Mouse (Mus musculus) heart, embryonic 10.5 days (tissue): Measurements from ENCODE around the gene Foxp4. TPM values are rescaled to one million over a fixed set of nuclear protein-coding genes. Genes with fewer than 3 reads are reported as not detected.

Experiments
- DNase-seq: peaks from one replicate; pipeline ENCODE4 v3.0.0-alpha.2; 2017; ENCODE audit warnings: low spot score
- H3K27ac ChIP-seq: fragments of 300-500 bp; sonication (generic); 2 replicates; pipeline ENCODE4 v1.5.1; 2016; ENCODE audit warnings: mild to moderate bottlenecking
- H3K27me3 ChIP-seq: fragments of 300-500 bp; sonication (generic); 2 replicates; pipeline ENCODE4 v1.6.1; 2016; ENCODE audit warnings: mild to moderate bottlenecking; ENCODE audit not compliant: poor library complexity, insufficient read depth, severe bottlenecking
- H3K36me3 ChIP-seq: fragments of 300-500 bp; sonication (generic); 2 replicates; pipeline ENCODE4 v1.6.1; 2016; ENCODE audit warnings: mild to moderate bottlenecking, moderate library complexity
- H3K4me1 ChIP-seq: fragments of 300-500 bp; sonication (generic); 2 replicates; pipeline ENCODE4 v1.6.1; 2016; ENCODE audit warnings: mild to moderate bottlenecking
- H3K4me3 ChIP-seq: fragments of 300-500 bp; sonication (generic); 2 replicates; pipeline ENCODE4 v1.5.1; 2016; ENCODE audit warnings: mild to moderate bottlenecking, moderate library complexity
- H3K9me3 ChIP-seq: fragments of 300-500 bp; sonication (generic); 2 replicates; pipeline ENCODE4 v1.6.1; 2016; ENCODE audit warnings: mild to moderate bottlenecking, moderate library complexity
- WGBS: fragments of 180-500 bp; shearing (Covaris S2); methylation state at CpG from one replicate; pipeline ENCODE4 v1.1.7; 2016; 5-methylcytosine and 5-hydroxymethylcytosine counted together
- polyA plus RNA-seq: library from polyadenylated mRNA; unstranded; fragments of >200 nt; fragmentation: Nextera tagmentation; extraction: Ambion mirVana; gene quantifications from 2 replicates; pipeline ENCODE4 v1.2.1, GENCODE M21; 2016

Gene Foxp4
- polyA plus RNA-seq, 1 experiment from 2014 or later: 27.3 TPM

DNA sequence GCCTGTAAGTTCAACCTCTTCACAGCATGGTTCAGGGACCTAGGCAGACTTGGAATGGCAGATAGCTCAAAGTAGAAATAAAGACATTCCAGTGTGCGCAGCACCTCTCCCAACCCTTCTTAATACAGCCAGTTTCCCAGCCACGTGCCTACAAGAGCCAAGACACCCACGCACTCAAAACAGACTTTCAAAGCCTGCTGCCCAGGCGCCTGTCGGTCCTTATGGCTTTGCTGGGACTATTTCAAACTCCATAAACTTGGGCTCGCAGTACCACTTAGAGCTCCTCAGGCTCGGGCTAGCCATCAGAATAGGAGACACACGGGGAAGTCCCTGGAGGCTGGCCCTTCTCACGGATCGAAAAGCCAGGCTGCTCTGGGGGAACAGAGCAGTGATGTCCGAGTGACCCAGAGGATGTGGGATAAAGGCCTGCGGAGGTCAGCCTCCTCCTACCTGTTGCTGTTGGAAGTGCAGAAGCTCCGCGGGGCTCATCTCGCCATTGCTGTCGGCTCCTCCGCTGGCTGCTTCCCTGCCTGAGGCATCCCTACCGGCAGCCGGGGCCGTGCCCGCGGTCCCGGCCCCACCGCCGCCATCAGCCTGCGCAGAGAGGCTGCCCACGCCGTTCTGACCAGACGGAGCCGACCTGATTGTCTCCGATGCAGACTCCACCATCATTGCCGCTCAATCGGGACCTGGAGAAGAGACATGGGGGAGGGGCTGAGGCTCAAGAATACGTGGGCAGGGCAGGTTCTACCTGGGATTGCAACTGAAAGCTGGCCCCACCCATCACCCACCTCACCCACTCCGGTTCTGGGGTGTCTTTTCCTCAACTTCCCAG lies 20.4 kb downstream of the Foxp4 start:
- Histone ChIP-seq H3K27me3 (no peaks in the 10 kb centered on the region), H3K36me3 (peaks cover 47% of the 10 kb centered on the region)

DNA sequence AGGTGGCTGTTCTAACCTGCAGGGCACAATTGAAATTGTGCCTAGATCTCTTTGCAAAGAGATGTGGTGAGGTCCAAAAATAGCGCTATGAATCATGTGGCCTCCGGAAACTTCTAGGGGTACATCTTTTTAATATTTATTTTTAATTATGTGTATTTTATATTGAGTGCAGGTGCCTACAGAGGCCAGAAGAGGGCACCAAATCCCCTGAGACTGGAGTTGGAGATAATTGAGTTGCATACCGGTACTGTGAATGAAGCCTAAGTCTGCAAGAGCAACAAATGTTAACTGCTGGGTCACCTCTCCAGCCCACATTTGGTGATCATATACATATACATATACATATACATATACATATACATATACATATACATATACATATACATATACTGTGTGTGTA lies 22.7 kb downstream of the Foxp4 start:
- no peaks in the 10 kb centered on the region for H3K27me3 ChIP-seq
- no peak overlapping the region for H3K4me3 ChIP-seq
- H3K27ac ChIP-seq: no peak overlapping the region
- DNase-seq: no peak
- H3K36me3 ChIP-seq: peaks cover 51% of the 10 kb centered on the region
- H3K9me3 ChIP-seq: no peaks in the 10 kb centered on the region
- 78% methylated on average over 3 of the region's 3 CpGs for WGBS
- peaks cover 53% of the 10 kb centered on the region for H3K4me1 ChIP-seq

More for the DNA sequence above, 20.4 kb downstream of the Foxp4 start:
- 42% methylated on average over 35 of the region's 35 CpGs for WGBS
- H3K4me3 ChIP-seq: peak overlapping the region; percentile 18; the same call in 1 of the 2 replicates
- peaks cover 57% of the 10 kb centered on the region for H3K4me1 ChIP-seq
- H3K9me3 ChIP-seq: no peaks in the 10 kb centered on the region
- peak overlapping the region; percentile 47; the same call in 1 of the 2 replicates for H3K27ac ChIP-seq
- DNase-seq: no peak

DNA sequence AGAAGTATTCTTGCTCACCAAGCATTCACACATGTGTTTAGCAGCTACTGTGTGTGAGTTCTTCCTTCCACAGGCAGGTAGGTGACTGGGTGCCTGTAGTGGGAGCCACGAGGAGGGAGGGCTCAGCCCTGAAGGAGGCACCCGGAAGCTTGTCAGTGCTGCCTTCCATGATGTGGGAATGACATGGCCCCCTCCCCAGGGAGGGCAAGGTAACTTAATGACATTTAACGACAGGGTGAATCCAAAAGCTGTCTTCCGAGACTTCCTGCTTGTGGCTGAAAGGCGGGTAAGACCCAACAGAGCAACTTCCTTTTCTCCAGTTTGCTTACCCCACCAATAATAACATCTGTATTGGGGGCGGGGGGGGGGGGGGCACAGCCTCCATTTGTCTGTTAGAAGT lies 23.7 kb downstream of the Foxp4 start:
- Histone ChIP-seq H3K4me3 (no peak overlapping the region), H3K27me3 (no peaks in the 10 kb centered on the region), H3K27ac (no peak overlapping the region), H3K36me3 (peaks cover 58% of the 10 kb centered on the region), H3K9me3 (no peaks in the 10 kb centered on the region), H3K4me1 (peaks cover 46% of the 10 kb centered on the region)
- WGBS: 68% methylated on average over 6 of the region's 6 CpGs
- DNase-seq: no peak

DNA sequence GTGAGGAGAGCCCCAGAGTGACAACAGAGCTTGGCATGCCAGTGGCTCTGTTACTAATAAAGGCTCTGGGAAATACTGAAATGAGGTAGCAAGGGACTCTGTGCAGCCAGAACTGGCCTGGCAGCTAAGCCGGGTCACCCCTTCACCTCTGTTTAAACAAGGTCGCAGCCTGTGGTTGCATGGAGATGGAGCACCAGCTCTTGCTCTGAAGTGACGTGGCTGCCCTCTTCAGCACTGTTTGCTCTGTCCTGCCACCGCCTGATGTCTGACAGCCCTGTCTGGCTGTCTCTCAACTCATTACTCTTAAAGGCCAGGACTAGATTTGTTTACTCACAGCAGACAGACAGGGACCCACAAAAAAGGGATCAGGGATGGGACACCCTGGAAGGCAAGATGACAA lies 25.3 kb downstream of the Foxp4 start:
- Histone ChIP-seq H3K36me3 (peaks cover 69% of the 10 kb centered on the region), H3K27ac (peak overlapping the region; percentile 69), H3K9me3 (no peaks in the 10 kb centered on the region), H3K4me3 (0 out of 2 replicates have a peak overlapping the region, but pooled peaks have one; percentile 19), H3K27me3 (no peaks in the 10 kb centered on the region), H3K4me1 (peaks cover 36% of the 10 kb centered on the region)
- no peak for DNase-seq
- 24% methylated on average over 4 of the region's 4 CpGs for WGBS

DNA sequence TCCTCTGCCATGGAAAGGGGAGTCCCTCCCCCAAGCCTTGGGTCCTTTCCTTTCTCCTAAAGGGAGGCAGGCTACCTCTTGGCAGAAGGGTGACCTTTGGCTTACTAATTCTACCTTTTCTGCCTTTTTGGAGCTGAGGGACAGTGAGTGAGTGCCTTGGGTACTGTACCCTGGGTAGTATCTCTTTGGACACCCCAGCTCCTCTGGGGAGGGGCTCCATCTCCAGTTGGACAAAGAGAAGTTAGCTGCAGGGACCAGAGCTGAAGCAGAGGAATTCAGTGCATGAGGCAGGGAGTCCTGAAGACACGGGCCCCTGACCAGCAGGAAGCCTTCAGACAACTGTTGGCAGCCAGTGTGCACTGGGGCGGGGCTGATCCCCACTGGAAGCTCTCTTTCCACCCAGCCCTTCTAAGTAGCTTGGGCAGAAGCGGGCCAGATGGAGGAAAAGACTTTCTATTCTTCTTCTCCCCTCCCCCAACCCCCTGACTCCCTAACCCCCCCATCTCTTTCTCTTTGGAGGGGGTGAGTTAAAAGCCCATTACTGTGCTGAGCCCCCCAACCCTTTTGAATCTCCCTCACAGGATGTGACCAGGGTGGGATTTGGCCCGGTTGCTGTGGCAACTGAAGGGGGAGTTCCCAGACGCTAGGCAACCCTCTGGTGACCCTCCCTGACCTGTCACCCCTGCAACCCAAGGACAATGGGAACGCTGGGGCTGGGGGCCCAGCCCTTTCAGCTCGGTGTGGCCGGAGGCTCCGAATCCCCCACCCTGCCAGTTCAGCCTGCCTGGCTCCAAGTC lies 26.3 kb downstream of the Foxp4 start:
- no peaks in the 10 kb centered on the region for H3K27me3 ChIP-seq
- peaks cover 69% of the 10 kb centered on the region for H3K36me3 ChIP-seq
- peak overlapping the region; percentile 19; the same call in 1 of the 2 replicates for H3K4me3 ChIP-seq
- no peaks in the 10 kb centered on the region for H3K9me3 ChIP-seq
- peak overlapping the region; percentile 69 for H3K27ac ChIP-seq
- H3K4me1 ChIP-seq: peaks cover 31% of the 10 kb centered on the region
- WGBS: 11% methylated on average over 9 of the region's 9 CpGs
- DNase-seq: no peak

DNA sequence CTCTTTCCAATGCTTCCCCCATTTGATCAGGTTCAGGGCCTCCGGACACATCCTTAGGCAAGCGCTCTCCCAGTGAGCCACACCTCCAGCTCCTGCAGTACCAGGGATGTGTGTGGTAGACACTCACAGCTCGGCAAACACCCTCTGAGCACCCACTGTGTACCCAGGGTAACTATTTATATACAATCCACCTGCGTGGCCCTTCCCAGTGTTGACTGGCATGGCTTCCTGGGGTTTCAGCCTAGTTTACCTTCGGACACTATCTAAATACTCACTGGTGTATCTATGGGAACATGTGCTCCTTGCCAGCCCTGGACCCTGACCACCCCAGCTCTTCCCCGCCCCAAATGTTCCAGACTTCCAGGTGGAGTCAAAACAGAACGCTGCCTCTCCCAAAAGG lies 34.7 kb downstream of the Foxp4 start:
- DNase-seq: no peak
- no peak overlapping the region for H3K4me3 ChIP-seq
- H3K27ac ChIP-seq: peak overlapping the region; percentile 85
- WGBS: 71% methylated on average over 7 of the region's 7 CpGs
- peaks cover 49% of the 10 kb centered on the region for H3K4me1 ChIP-seq
- H3K36me3 ChIP-seq: peaks cover 60% of the 10 kb centered on the region
- no peaks in the 10 kb centered on the region for H3K9me3 ChIP-seq
- H3K27me3 ChIP-seq: no peaks in the 10 kb centered on the region

DNA sequence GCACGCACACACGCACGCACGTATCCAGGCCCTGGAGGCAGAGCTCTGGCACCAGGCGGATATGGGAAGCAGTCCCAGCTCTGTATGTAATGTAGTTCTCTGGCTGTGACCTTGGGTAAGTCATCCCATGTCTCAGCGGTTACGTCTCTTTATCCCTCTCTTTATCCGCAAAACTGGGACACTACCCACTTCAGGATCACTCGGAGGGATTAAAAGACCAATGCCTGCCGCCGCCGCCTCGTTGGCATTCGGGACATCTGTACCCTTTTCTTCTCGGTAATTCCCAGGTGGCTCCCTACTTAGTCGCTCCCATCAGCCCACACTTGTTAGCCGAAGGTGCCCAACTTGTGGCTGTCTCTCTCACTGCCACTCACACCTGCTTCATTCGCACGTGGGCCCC lies 35.2 kb downstream of the Foxp4 start:
- DNase-seq: no peak
- H3K27me3 ChIP-seq: no peaks in the 10 kb centered on the region
- peaks cover 49% of the 10 kb centered on the region for H3K4me1 ChIP-seq
- no peaks in the 10 kb centered on the region for H3K9me3 ChIP-seq
- WGBS: 61% methylated on average over 19 of the region's 19 CpGs
- H3K27ac ChIP-seq: peak overlapping the region; percentile 85
- no peak overlapping the region for H3K4me3 ChIP-seq
- peaks cover 56% of the 10 kb centered on the region for H3K36me3 ChIP-seq

DNA sequence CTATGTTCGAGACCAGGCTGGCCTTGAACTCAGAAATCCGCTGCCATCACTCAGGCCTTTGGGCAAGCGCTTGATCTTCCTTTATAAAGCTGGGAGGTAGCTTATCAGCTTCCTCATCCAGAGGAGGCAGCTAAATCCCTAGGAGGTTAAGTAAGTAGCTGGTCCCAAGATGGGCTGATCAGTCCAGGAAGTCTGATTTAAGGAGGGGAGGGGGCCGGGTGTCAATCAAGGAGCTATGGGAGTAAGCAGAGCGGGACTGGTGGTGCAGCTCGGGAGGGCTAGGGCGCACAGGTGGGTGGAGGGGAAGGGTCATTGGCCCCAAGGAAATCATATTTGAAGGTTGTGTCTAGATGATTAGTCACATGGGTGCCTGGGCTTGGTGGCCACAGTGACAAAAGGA lies 35.8 kb downstream of the Foxp4 start:
- Histone ChIP-seq H3K4me1 (peaks cover 51% of the 10 kb centered on the region), H3K36me3 (peaks cover 56% of the 10 kb centered on the region), H3K9me3 (no peaks in the 10 kb centered on the region), H3K27me3 (no peaks in the 10 kb centered on the region), H3K27ac (peak overlapping the region; percentile 85; the same call in 1 of the 2 replicates), H3K4me3 (no peak overlapping the region)
- no peak for DNase-seq
- WGBS: 67% methylated on average over 7 of the region's 7 CpGs

DNA sequence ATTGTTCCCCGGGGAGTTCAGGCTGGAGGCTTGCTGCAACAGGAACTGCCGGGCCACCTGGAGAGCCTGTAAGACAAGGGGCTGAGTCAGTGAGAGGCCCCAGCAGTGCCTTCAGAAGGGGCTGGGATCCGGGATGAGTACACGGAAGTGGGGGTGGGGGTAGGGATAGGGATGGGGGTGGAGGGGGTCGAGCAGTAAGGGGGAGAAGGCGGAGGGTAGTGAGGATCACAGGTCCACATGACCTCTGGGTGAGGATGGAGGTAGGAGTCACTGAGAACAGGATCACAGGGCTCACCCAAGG lies 36.3 kb downstream of the Foxp4 start:
- no peak for DNase-seq
- peak overlapping the region; percentile 3; the same call in 1 of the 2 replicates for H3K4me3 ChIP-seq
- H3K27me3 ChIP-seq: no peaks in the 10 kb centered on the region
- peak overlapping the region; percentile 85 for H3K27ac ChIP-seq
- peaks cover 57% of the 10 kb centered on the region for H3K36me3 ChIP-seq
- peaks cover 56% of the 10 kb centered on the region for H3K4me1 ChIP-seq
- WGBS: 11% methylated on average over 6 of the region's 6 CpGs
- no peaks in the 10 kb centered on the region for H3K9me3 ChIP-seq

DNA sequence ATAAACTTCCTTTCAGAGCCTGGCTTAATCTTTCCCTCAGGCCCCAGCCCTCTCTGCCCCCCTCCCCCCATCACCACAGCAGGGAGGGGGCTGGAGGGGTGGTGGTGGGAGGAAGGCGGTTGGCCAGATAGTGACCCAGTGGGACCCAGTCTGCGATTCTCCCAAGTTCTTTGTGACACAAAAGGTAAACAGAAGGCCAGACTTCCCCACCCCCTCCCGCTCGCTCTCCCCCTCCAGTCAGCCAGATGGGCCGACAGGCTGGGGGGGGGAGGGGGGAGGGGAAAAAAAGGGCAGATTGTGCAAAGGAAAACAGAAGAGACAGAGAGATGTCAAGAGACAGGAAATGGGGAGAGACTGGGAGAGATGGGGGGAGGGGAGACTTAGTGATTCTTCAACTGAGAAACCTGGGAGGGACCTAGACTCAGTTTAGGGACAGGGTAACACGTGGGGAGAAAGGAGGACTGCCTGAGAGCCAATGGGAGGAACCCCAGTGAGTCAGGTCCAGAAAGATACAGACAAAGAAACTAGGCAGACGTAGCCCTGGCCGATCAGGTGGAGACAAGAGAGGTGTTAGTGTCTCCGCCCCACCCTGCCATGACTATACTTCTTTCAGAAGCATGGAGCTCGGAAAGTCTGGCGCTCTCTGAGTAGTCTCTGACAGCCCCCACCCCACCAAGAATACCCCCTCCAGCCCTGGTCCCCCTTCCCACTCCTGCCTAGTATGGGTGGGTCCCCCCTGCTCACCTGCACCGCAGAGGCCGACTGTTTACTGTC lies 36.9 kb downstream of the Foxp4 start:
- Histone ChIP-seq H3K27me3 (no peaks in the 10 kb centered on the region), H3K4me3 (peak overlapping the region; percentile 3; the same call in 1 of the 2 replicates), H3K4me1 (peaks cover 57% of the 10 kb centered on the region), H3K36me3 (peaks cover 56% of the 10 kb centered on the region), H3K27ac (peak overlapping the region; percentile 85), H3K9me3 (no peaks in the 10 kb centered on the region)
- WGBS: 20% methylated on average over 13 of the region's 13 CpGs
- no peak for DNase-seq

DNA sequence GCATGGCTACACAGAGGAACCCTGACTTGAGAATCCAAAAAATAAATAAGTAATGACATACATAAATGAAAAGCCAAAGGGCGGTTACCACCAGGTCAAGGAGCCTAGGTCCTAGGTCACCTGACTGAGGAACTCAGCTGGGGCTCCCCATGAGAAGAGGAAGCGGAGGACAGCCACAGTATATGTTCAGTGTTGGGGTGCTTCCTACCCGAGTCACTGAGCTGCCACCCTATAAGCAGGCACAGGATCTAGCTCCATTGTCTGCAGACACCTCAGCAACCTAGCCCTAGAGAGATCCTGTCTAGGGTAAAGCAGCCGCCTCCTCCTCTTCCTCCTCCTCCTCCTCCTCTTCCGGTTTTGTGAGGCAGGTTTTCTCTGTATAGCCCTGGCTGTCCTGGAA lies 41.3 kb downstream of the Foxp4 start:
- Histone ChIP-seq H3K27ac (no peak overlapping the region), H3K27me3 (no peaks in the 10 kb centered on the region), H3K9me3 (no peaks in the 10 kb centered on the region), H3K4me1 (peaks cover 69% of the 10 kb centered on the region), H3K4me3 (no peak overlapping the region), H3K36me3 (peaks cover 66% of the 10 kb centered on the region)
- no peak for DNase-seq
- 74% methylated on average over 5 of the region's 5 CpGs for WGBS

DNA sequence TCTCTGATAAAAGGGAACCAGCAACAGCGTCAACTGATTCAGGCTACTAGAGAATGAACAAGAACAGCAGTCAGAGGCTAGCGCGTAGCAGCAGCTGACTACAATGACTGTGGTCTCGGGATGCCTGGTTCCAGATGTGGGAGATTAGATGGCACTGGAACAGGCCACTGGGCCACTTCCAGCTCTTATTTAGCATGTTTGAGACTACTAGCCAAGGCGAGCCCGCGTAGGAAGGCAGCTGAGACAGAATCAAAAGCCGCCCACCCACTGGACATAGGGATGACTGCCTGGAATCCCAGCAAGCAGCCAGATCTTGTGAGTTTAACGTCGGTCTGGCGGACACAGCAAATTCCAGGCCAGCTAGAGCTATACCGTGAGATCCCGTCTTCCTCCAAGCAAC lies 43.1 kb downstream of the Foxp4 start:
- no peak overlapping the region for H3K4me3 ChIP-seq
- WGBS: 73% methylated on average over 13 of the region's 13 CpGs
- H3K9me3 ChIP-seq: no peaks in the 10 kb centered on the region
- 0 out of 2 replicates have a peak, but pooled peaks cover 7% of the 10 kb centered on the region for H3K27me3 ChIP-seq
- peaks cover 79% of the 10 kb centered on the region for H3K36me3 ChIP-seq
- peaks cover 64% of the 10 kb centered on the region for H3K4me1 ChIP-seq
- H3K27ac ChIP-seq: no peak overlapping the region
- DNase-seq: no peak
